Mouse (Mus musculus) neural tube, embryonic 15.5 days (tissue): ENCODE data around the gene Dcxr. TPM values are rescaled to one million over a fixed set of nuclear protein-coding genes. Genes with fewer than 3 reads are reported as not detected.
A peak's percentile ranks its signal among the peaks of the same experiment; 100 is the strongest.
"Not testable (repeated sequence)": the region's sequence is repeated elsewhere in the genome, so short reads cannot be mapped to it uniquely, and the experiment has no call there.

Experiments
- ATAC-seq: fragments of 200-750 bp; cut with Nextera tagmentation; 2 replicates; pipeline ENCODE4 v1.8.0; 2017; ENCODE audit warnings: mild to moderate bottlenecking, moderate TSS enrichment, moderate library complexity; ENCODE audit not compliant: low FRiP score
- H3K27ac ChIP-seq: fragments of 300-500 bp; sonication (generic); replicated peaks from 2 replicates; pipeline ENCODE4 v1.5.1; 2015; ENCODE audit warnings: mild to moderate bottlenecking, inconsistent platforms
- H3K27me3 ChIP-seq: fragments of 300-500 bp; sonication (generic); replicated peaks from 2 replicates; pipeline ENCODE4 v1.6.1; 2015; ENCODE audit warnings: inconsistent platforms
- H3K36me3 ChIP-seq: fragments of 300-500 bp; sonication (generic); 2 replicates; pipeline ENCODE4 v1.6.1; 2015; ENCODE audit warnings: inconsistent platforms
- H3K4me1 ChIP-seq: fragments of 300-500 bp; sonication (generic); 2 replicates; pipeline ENCODE4 v1.6.1; 2015; ENCODE audit warnings: inconsistent platforms
- H3K4me2 ChIP-seq: fragments of 300-500 bp; sonication (generic); 2 replicates; pipeline ENCODE4 v1.6.1; 2015; ENCODE audit warnings: inconsistent platforms, mild to moderate bottlenecking, moderate library complexity
- H3K4me3 ChIP-seq: fragments of 300-500 bp; sonication (generic); replicated peaks from 2 replicates; pipeline ENCODE4 v1.5.1; 2015; ENCODE audit warnings: mild to moderate bottlenecking, inconsistent platforms
- H3K9ac ChIP-seq: fragments of 300-500 bp; sonication (generic); replicated peaks from 2 replicates; pipeline ENCODE4 v1.6.1; 2015; ENCODE audit warnings: mild to moderate bottlenecking, inconsistent platforms
- H3K9me3 ChIP-seq: fragments of 300-500 bp; sonication (generic); replicated peaks from 2 replicates; pipeline ENCODE4 v1.6.1; 2016; ENCODE audit warnings: inconsistent platforms
- WGBS: fragments of 180-500 bp; shearing (Covaris S2); methylation state at CpG from one replicate; pipeline ENCODE4 v1.1.7; 2015; ENCODE audit warnings: mixed read lengths; 5-methylcytosine and 5-hydroxymethylcytosine counted together
- polyA plus RNA-seq: library from polyadenylated mRNA; unstranded; fragments of >200 nt; fragmentation: Nextera tagmentation; extraction: Ambion mirVana; gene quantifications from 2 replicates; pipeline ENCODE4 v1.2.1, GENCODE M21; 2015

Dcxr gene
- polyA plus RNA-seq, 1 experiment from 2014 or later, result 9.4 TPM

DNA sequence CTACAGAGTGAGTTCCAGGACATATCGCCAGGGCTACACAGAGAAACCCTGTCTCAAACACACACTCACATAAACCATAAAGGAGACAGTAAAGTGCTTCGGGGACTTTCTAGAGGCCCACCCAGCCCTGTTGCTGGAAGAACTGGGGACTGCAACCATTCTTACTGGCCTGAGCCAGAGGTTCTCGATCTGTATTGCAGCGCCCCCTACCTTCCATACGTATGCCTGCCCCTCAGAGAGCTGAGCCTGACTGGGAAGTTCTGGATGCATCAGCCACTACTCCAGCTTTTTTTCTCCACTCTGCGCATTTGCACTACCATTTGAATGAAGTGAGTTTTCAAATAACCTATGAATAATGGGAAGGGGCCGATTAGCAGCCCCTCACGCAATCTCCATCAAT is 22.3 kb upstream of the Dcxr start:
- H3K36me3 ChIP-seq, result no peaks in the 10 kb centered on the region
- no peak overlapping the region for H3K4me2 ChIP-seq
- no peak overlapping the region for H3K4me3 ChIP-seq
- no peaks in the 10 kb centered on the region for H3K27me3 ChIP-seq
- H3K4me1 ChIP-seq, result no peaks in the 10 kb centered on the region
- no peaks in the 10 kb centered on the region for H3K9me3 ChIP-seq
- 59% methylated on average over 8 of the region's 8 CpGs for WGBS
- ATAC-seq, result no peak
- no peak overlapping the region for H3K9ac ChIP-seq
- no peak overlapping the region for H3K27ac ChIP-seq

DNA sequence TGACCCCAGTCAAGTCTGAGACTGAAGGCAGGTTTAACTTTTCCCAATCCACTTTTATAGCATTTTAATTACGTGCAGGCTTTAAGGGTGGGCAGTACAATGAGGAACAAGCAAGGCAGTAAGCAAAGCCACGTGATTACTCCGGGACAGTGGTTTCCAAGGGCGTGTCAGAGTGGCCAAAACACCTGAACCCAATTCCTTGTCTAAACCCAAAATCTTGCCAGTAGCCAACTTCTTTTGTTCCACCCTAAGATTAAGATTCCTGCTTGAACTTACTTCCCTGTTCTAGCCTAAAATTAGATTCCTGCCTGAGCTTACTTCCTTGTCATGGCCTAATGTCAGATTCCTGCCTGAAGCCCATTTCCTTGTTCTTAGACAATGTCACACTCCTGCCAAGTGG is 20.9 kb upstream of the Dcxr start:
- no peak overlapping the region for H3K4me3 ChIP-seq
- 78% methylated on average over 4 of the region's 4 CpGs for WGBS
- H3K9ac ChIP-seq, result no peak overlapping the region
- no peak for ATAC-seq
- H3K27ac ChIP-seq, result no peak overlapping the region
- H3K27me3 ChIP-seq, result no peaks in the 10 kb centered on the region
- H3K4me2 ChIP-seq, result no peak overlapping the region
- H3K36me3 ChIP-seq, result no peaks in the 10 kb centered on the region
- no peaks in the 10 kb centered on the region for H3K4me1 ChIP-seq
- no peaks in the 10 kb centered on the region for H3K9me3 ChIP-seq

DNA sequence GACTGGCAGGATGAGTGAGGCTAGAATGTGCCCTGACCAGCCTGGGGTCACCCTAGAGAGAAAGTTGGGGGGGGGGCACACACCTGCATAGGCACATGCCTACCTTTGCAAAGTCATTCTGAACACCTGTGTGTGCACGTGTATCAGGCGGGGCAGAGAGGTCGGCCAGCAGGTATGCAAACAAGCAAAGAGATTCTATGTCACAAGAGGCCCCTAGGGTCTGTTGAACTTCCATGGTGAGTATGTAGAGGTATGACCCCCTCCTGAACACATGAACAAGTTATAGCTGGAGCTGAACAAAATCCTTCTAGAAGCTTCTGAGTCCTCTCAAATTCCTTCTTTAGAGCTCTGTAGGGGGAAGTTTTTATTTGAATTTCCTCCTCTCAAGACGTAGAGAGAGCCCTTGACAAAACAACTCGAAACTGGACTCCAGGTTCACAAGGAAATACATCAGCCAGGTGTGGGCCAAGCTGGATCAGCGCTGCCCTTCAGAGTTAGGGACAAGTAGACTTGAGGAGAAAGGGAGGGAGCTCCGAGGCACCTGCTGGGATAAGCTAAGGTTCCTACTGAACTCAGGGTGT is 17.1 kb upstream of the Dcxr start:
- H3K4me3 ChIP-seq, result no peak overlapping the region
- no peaks in the 10 kb centered on the region for H3K9me3 ChIP-seq
- no peak overlapping the region for H3K4me2 ChIP-seq
- no peak for ATAC-seq
- WGBS, result 81% methylated on average over 7 of the region's 7 CpGs
- H3K27ac ChIP-seq, result no peak overlapping the region
- H3K27me3 ChIP-seq, result no peaks in the 10 kb centered on the region
- H3K36me3 ChIP-seq, result no peaks in the 10 kb centered on the region
- no peak overlapping the region for H3K9ac ChIP-seq
- no peaks in the 10 kb centered on the region for H3K4me1 ChIP-seq

DNA sequence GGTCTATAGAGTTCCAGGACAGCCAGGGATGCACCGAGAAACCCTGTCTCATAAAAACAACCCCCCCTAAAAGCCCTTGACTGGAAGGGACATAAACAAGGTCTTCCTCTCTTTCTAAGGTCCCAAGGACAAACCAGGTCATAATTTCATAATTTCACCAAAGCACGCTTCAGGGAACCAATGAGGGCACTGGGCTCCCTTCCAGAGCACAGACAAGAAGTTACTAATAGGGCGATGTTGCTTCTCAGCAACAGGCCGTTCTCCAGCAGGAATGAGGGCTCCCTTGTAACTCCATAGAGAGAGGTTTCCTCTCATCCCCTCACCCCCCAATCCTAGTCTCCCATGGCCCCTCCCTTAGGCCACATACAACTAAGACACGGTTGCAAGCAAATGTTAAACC is 13.9 kb upstream of the Dcxr start:
- Histone ChIP-seq H3K4me1 (no peaks in the 10 kb centered on the region), H3K27ac (no peak overlapping the region), H3K4me2 (no peak overlapping the region), H3K36me3 (no peaks in the 10 kb centered on the region), H3K9me3 (no peaks in the 10 kb centered on the region), H3K4me3 (no peak overlapping the region), H3K9ac (no peak overlapping the region), H3K27me3 (no peaks in the 10 kb centered on the region)
- 97% methylated on average over 5 of the region's 5 CpGs for WGBS
- no peak for ATAC-seq

DNA sequence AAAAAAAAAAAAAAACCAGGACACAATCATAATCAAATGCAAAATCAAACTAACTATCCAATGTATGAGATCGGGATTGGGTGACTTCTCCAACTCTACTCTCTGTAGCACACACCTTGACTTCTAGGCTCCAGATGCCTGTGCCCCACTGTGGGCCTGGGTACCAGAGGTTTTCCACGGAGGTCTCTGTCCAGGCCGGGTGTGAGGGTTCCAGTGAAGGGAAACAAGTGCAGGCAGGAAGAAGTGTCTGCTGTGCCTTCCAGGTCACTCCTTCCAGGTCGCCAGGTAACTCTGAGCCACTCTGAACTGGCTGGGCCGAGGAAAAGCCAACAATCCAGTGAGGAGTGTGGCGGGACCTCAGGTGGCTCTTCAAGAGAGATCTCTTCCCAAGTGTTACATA is 9.3 kb upstream of the Dcxr start:
- H3K4me3 ChIP-seq, result no peak overlapping the region
- ATAC-seq, result no peak
- no peak overlapping the region for H3K4me2 ChIP-seq
- H3K36me3 ChIP-seq, result no peaks in the 10 kb centered on the region
- no peak overlapping the region for H3K9ac ChIP-seq
- H3K9me3 ChIP-seq, result no peaks in the 10 kb centered on the region
- no peaks in the 10 kb centered on the region for H3K27me3 ChIP-seq
- 76% methylated on average over 6 of the region's 6 CpGs for WGBS
- no peaks in the 10 kb centered on the region for H3K4me1 ChIP-seq
- no peak overlapping the region for H3K27ac ChIP-seq

DNA sequence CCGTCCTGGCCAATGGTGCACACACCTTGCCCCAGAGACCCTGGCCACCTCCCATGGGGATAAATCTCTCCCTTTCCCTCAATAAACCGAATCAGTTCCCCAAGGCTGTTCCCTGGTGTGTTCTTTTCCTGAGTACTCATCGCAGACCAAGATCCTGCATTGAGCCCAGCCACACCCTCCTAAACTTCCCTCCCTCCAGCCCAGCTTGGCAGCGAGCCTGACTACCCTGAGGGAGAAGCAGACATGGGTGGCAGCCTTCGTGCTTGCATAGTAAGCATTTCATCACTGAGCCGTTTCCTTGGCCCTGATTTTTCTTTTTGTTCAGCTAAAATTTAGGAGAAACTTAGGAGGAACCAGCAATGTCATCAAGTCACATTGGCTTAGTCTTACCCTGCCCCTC is 6.4 kb upstream of the Dcxr start:
- Histone ChIP-seq H3K4me2 (no peak overlapping the region), H3K4me1 (peaks cover 4% of the 10 kb centered on the region; the same call in 1 of the 2 replicates), H3K36me3 (no peaks in the 10 kb centered on the region), H3K4me3 (no peak overlapping the region), H3K27me3 (no peaks in the 10 kb centered on the region), H3K27ac (no peak overlapping the region), H3K9me3 (no peaks in the 10 kb centered on the region), H3K9ac (no peak overlapping the region)
- WGBS, result 62% methylated on average over 6 of the region's 6 CpGs
- no peak for ATAC-seq

DNA sequence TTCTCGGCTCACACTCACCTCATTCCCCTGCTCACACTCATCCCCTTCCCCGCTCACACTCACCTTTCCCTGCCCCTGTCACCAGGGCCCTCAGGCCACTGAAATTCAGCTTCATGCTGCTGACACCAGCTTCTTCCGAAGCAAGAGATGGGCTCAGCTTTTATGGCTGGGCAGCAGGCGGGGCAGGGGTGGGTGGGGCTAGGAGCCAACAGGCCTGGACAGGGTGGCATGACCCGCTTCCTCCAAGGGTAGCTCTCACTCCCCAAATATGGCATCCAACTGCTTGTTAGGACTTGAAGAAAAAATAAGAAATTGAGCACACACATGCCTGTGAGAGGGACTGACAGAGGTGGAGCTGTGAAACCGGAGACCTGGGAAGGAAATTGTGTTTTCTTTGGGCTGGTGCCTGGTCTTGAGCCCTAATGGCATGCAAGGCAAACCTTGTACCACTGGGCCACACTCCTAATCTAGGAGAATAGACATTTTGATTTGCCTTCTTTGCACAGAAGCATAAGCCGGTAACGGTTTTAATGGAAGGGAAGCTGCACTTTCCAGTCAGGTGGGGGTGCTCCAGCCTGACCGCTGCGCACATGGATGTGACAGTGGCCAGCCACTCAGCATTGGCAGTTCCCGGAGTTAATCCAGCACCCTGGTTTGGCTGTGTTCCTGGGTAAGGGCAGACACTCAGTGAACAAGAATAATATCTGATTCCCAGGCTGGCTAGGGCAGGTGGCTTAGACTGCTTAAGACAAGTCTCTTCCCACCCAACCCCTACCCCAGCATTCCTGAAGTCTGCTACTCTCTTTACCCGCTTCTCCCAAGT is 5.0 kb upstream of the Dcxr start, which contains the start of gene Cbr2:
TSS of gene Cbr2 (minus strand) at position 257 of the 823 bp plus-strand sequence.
- no peak within 1 kb of the TSS for H3K27ac ChIP-seq
- 75% methylated on average over 12 of the region's 12 CpGs for WGBS
- no peaks in the 10 kb centered on the region for H3K9me3 ChIP-seq

DNA sequence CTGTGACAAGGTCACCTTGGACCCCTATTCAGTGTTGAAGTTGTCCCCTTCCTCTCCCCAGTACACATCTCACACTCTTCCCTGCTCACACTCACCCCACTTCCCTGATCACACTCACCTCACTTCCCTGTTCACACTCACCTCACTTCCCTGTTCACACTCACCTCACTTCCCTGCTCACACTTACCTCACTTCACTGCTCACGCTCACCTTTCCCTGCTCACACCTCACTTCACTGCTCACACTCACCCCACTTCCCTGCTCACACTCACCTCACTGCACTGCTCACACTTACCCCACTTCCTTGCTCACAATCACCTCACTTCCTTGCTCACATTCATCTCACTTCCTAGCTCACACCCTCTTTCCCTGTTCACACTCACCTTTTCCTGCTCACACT is 4.3 kb upstream of the Dcxr start:
- WGBS, result 100% methylated on average over 1 of the region's 1 CpGs
- no peak overlapping the region for H3K4me3 ChIP-seq
- no peak overlapping the region for H3K4me2 ChIP-seq
- no peaks in the 10 kb centered on the region for H3K27me3 ChIP-seq
- H3K9ac ChIP-seq, result no peak overlapping the region
- no peaks in the 10 kb centered on the region for H3K9me3 ChIP-seq
- no peak overlapping the region for H3K27ac ChIP-seq
- H3K36me3 ChIP-seq, result no peaks in the 10 kb centered on the region
- no peak for ATAC-seq
- peaks cover 11% of the 10 kb centered on the region for H3K4me1 ChIP-seq

More for the DNA sequence above, 5.0 kb upstream of the Dcxr start, which contains the start of gene Cbr2:
- no peak within 1 kb of the TSS for H3K4me3 ChIP-seq
- H3K4me1 ChIP-seq, result peaks cover 4% of the 10 kb centered on the region; the same call in 1 of the 2 replicates
- no peak for ATAC-seq
- H3K4me2 ChIP-seq, result no peak within 1 kb of the TSS
- H3K27me3 ChIP-seq, result no peaks in the 10 kb centered on the region
- no peak within 1 kb of the TSS for H3K9ac ChIP-seq
- H3K36me3 ChIP-seq, result no peaks in the 10 kb centered on the region

DNA sequence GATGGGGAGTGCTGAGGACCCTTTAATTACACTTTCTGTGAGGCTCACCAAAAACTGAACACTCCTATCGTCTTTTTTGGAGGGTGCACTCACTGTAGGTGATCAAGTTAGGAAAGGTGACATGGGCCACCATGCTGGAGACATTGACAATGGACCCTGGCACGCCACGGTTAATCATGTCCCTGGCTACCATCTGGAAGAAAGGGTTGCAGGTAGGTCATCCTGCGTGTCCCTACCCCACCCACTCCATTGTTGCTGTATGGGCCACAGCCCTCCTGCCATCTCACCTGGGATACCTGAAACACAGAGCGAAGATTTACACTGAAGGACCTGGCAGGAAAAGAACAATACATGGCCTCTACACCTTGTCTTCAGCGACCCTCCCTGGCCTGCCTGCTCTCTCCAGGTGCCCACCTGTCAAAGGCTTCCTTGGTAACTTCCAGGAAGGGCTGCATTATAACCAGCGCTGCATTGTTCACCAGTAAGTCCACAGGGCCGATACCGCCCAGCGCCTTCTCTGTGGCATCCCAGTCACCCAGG is 3.3 kb upstream of the Dcxr start:
- WGBS, result 89% methylated on average over 10 of the region's 10 CpGs
- H3K27me3 ChIP-seq, result 0 out of 2 replicates have a peak, but pooled peaks cover 7% of the 10 kb centered on the region

DNA sequence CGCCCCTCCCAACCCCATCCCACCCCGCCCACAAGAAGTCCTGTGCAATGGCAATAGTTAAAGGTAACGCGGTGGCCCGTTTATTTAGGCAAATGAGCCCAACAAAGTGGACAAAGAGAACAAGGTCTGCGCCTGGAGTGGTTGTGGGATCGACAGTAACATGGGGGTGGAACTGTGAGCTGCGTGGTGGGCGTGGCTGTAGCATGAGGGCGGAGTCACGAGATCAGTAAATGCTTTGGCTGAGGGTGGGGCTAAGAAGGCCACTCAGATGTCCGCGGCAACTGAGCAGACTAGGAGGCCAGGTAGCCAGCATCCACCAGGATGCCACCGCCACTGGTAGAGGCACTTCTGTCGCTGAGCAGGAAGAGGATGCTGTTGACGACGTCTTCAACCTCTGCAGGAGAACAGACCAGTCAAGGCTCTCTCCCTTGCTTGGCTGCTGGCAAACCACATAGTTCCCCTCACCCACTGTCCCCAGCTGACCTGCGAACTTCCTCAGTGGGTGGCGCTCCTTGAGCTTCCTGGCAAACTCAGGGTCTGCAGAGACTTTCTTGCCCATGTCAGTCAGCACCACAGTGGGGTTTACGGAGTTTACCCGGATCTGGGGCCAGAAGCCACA is 2.5 kb upstream of the Dcxr start:
- H3K4me3 ChIP-seq, H3K27me3 ChIP-seq, H3K36me3 ChIP-seq, H3K9me3 ChIP-seq, ATAC-seq, H3K27ac ChIP-seq, H3K9ac ChIP-seq: not testable (repeated sequence)
- peaks cover 16% of the 10 kb centered on the region for H3K4me1 ChIP-seq
- peak overlapping the region; percentile 40 for H3K4me2 ChIP-seq
- 2% methylated on average over 17 of the region's 21 CpGs for WGBS

More for the DNA sequence above, 3.3 kb upstream of the Dcxr start:
- no peak overlapping the region for H3K4me2 ChIP-seq
- peaks cover 16% of the 10 kb centered on the region for H3K4me1 ChIP-seq
- H3K27ac ChIP-seq, result no peak overlapping the region
- no peak overlapping the region for H3K4me3 ChIP-seq
- ATAC-seq, result no peak
- no peaks in the 10 kb centered on the region for H3K9me3 ChIP-seq
- H3K36me3 ChIP-seq, result 0 out of 2 replicates have a peak, but pooled peaks cover 1% of the 10 kb centered on the region
- H3K9ac ChIP-seq, result no peak overlapping the region

DNA sequence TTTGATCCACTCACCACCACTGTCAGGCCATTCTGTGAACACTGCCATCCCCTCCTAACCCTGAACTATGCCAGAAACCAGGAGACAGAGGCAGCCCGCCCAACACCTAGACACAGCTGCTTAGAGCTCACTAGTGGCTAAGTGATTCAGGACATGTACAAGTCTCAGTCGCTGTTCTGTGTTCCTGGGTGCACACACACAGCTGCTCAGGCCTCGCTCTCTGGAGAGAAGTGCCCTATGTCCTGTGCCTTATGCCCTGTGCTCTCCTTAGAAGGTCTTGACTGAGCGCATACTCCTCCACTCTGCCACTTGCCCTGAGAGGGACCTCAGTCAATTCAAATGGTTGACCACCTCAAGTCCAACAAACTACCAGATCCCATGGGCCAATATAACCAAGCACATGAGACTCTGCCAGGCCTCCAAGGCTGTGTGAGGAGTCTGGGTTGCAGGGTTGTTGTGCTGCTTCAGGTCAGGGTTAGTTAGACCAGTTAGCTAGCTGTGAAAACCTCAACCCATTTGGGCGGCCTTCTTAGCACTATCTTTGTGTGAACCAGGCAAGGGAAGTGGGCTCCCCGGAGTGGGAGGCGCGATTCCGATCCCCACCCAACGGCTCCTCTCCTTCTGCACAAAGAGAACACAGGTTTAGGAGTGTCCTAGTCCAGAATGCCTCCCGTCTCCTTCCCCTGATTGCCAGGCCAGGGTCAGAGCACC is 1.6 kb upstream of the Dcxr start:
- Histone ChIP-seq H3K4me2 (no peak overlapping the region), H3K4me1 (peaks cover 16% of the 10 kb centered on the region), H3K27me3 (0 out of 2 replicates have a peak, but pooled peaks cover 7% of the 10 kb centered on the region), H3K9me3 (no peaks in the 10 kb centered on the region), H3K36me3 (peaks cover 9% of the 10 kb centered on the region; the same call in 1 of the 2 replicates), H3K4me3 (no peak overlapping the region), H3K27ac (no peak overlapping the region), H3K9ac (no peak overlapping the region)
- ATAC-seq, result no peak
- WGBS, result 70% methylated on average over 11 of the region's 11 CpGs
